Mouse (Mus musculus): Measurements from ENCODE around the gene Slc4a1. TPM values are rescaled to one million over a fixed set of nuclear protein-coding genes. Genes with fewer than 3 reads are reported as not detected.

Gene Slc4a1
- polyA plus RNA-seq, 2 experiments: 570 to 606 TPM

- H3K4me1 ChIP-seq (replicated peaks; ENCODE audit: control insufficient read depth in 2 of 2, insufficient read depth in 2 of 2, low read length in 1 of 2): peaks cover 76 to 82% of the 10 kb centered on the region in 2 experiments
- H3K27ac ChIP-seq: peak overlapping the region; percentile 100
- H3K4me3 ChIP-seq (ENCODE audit: insufficient read depth in 1 of 2, low read depth in 2 of 2, low read length in 2 of 2): peak overlapping the region in 1 of 2 experiments; percentile 46; a peak in 2 of 4 replicates
- WGBS (ENCODE audit: insufficient replicate concordance): 72% methylated on average over 12 of the region's 12 CpGs
- no peaks in the 10 kb centered on the region for H3K36me3 ChIP-seq (replicated peaks; ENCODE audit: control insufficient read depth, insufficient read depth, low read depth)
- peak overlapping the region; percentile 99 for H3K9ac ChIP-seq (replicated peaks)
- no peak for ATAC-seq (ENCODE audit: insufficient read depth)
- no peak for DNase-seq (ENCODE audit: low read depth in 3 of 3, low spot score in 3 of 3)
- no peak for TF ChIP-seq EP300 (IDR thresholded peaks at IDR 0.05; ENCODE audit: low read depth)
- TF ChIP-seq CTCF (IDR thresholded peaks at IDR 0.05; ENCODE audit: low read depth): no peak
- no peaks in the 10 kb centered on the region; the same call in 1 of the 2 replicates for H3K27me3 ChIP-seq (ENCODE audit: control insufficient read depth, insufficient read depth, low read length)
- H3K9me3 ChIP-seq (ENCODE audit: control insufficient read depth, low read length): no peaks in the 10 kb centered on the region
- H3K4me2 ChIP-seq (ENCODE audit: low read depth): peak overlapping the region; percentile 96
Measured at GRCm38 (mm10) chr11:102371926-102372685, 6.1 kb upstream of the Slc4a1 start.

GRCm38 (mm10) chr11:102370285-102370684, 4.3 kb upstream of the Slc4a1 start:
- no peaks in the 10 kb centered on the region; the same call in 1 of the 2 replicates for H3K27me3 ChIP-seq (ENCODE audit: control insufficient read depth, insufficient read depth, low read length)
- no peak for ATAC-seq (ENCODE audit: insufficient read depth)
- no peak overlapping the region for H3K4me2 ChIP-seq (ENCODE audit: low read depth)
- H3K9ac ChIP-seq (replicated peaks): peak overlapping the region; percentile 66
- peak overlapping the region; percentile 88 for H3K27ac ChIP-seq
- H3K4me1 ChIP-seq (replicated peaks; ENCODE audit: control insufficient read depth in 2 of 2, insufficient read depth in 2 of 2, low read length in 1 of 2): peaks cover 81 to 84% of the 10 kb centered on the region in 2 experiments
- WGBS (ENCODE audit: insufficient replicate concordance): 52% methylated on average over 7 of the region's 7 CpGs
- H3K36me3 ChIP-seq (replicated peaks; ENCODE audit: control insufficient read depth, insufficient read depth, low read depth): no peaks in the 10 kb centered on the region
- DNase-seq (ENCODE audit: low read depth in 3 of 3, low spot score in 3 of 3): no peak
- no peaks in the 10 kb centered on the region for H3K9me3 ChIP-seq (ENCODE audit: control insufficient read depth, low read length)
- no peak overlapping the region for H3K4me3 ChIP-seq (ENCODE audit: insufficient read depth in 1 of 2, low read depth in 2 of 2, low read length in 2 of 2)
- TF ChIP-seq EP300 (IDR thresholded peaks at IDR 0.05; ENCODE audit: low read depth) (no peak), CTCF (IDR thresholded peaks at IDR 0.05; ENCODE audit: low read depth) (no peak)

GRCm38 (mm10) chr11:102369263-102369662, 3.3 kb upstream of the Slc4a1 start:
- H3K4me2 ChIP-seq (ENCODE audit: low read depth): peak overlapping the region; percentile 34
- H3K27ac ChIP-seq: peak overlapping the region; percentile 88

GRCm38 (mm10) chr11:102368347-102368746, 2.3 kb upstream of the Slc4a1 start:
- H3K27ac ChIP-seq: peak overlapping the region; percentile 88
- WGBS (ENCODE audit: insufficient replicate concordance): 26% methylated on average over 5 of the region's 5 CpGs
- DNase-seq (ENCODE audit: low read depth in 3 of 3, low spot score in 3 of 3): no peak
- ATAC-seq (ENCODE audit: insufficient read depth): no peak
- TF ChIP-seq EP300 (IDR thresholded peaks at IDR 0.05; ENCODE audit: low read depth) (peak; percentile 63), CTCF (IDR thresholded peaks at IDR 0.05; ENCODE audit: low read depth) (no peak)
- no peak overlapping the region for H3K4me3 ChIP-seq (ENCODE audit: insufficient read depth in 1 of 2, low read depth in 2 of 2, low read length in 2 of 2)
- peak overlapping the region; percentile 66 for H3K9ac ChIP-seq (replicated peaks)
- H3K27me3 ChIP-seq (ENCODE audit: control insufficient read depth, insufficient read depth, low read length): no peaks in the 10 kb centered on the region
- peaks cover 7% of the 10 kb centered on the region for H3K36me3 ChIP-seq (replicated peaks; ENCODE audit: control insufficient read depth, insufficient read depth, low read depth)
- no peaks in the 10 kb centered on the region for H3K9me3 ChIP-seq (ENCODE audit: control insufficient read depth, low read length)
- peak overlapping the region; percentile 34 for H3K4me2 ChIP-seq (ENCODE audit: low read depth)
- peaks cover 67 to 68% of the 10 kb centered on the region in 2 experiments for H3K4me1 ChIP-seq (replicated peaks; ENCODE audit: control insufficient read depth in 2 of 2, insufficient read depth in 2 of 2, low read length in 1 of 2)

More at GRCm38 (mm10) chr11:102369263-102369662, 3.3 kb upstream of the Slc4a1 start:
- 69% methylated on average over 4 of the region's 4 CpGs for WGBS (ENCODE audit: insufficient replicate concordance)
- Histone ChIP-seq H3K9me3 (ENCODE audit: control insufficient read depth, low read length) (no peaks in the 10 kb centered on the region), H3K4me1 (replicated peaks; ENCODE audit: control insufficient read depth in 2 of 2, insufficient read depth in 2 of 2, low read length in 1 of 2) (peaks cover 76 to 77% of the 10 kb centered on the region in 2 experiments), H3K36me3 (replicated peaks; ENCODE audit: control insufficient read depth, insufficient read depth, low read depth) (peaks cover 2% of the 10 kb centered on the region), H3K4me3 (ENCODE audit: insufficient read depth in 1 of 2, low read depth in 2 of 2, low read length in 2 of 2) (no peak overlapping the region), H3K9ac (replicated peaks) (peak overlapping the region; percentile 66), H3K27me3 (ENCODE audit: control insufficient read depth, insufficient read depth, low read length) (no peaks in the 10 kb centered on the region; the same call in 1 of the 2 replicates)
- no peak for DNase-seq (ENCODE audit: low read depth in 3 of 3, low spot score in 3 of 3)
- no peak for ATAC-seq (ENCODE audit: insufficient read depth)
- TF ChIP-seq CTCF (IDR thresholded peaks at IDR 0.05; ENCODE audit: low read depth) (no peak), EP300 (IDR thresholded peaks at IDR 0.05; ENCODE audit: low read depth) (no peak)

- Histone ChIP-seq H3K36me3 (replicated peaks; ENCODE audit: control insufficient read depth, insufficient read depth, low read depth) (peaks cover 13% of the 10 kb centered on the region), H3K4me2 (ENCODE audit: low read depth) (peak overlapping the region; percentile 34), H3K4me1 (replicated peaks; ENCODE audit: control insufficient read depth in 2 of 2, insufficient read depth in 2 of 2, low read length in 1 of 2) (peaks cover 63 to 65% of the 10 kb centered on the region in 2 experiments), H3K27ac (peak overlapping the region; percentile 88), H3K9ac (replicated peaks) (peak overlapping the region; percentile 66), H3K27me3 (ENCODE audit: control insufficient read depth, insufficient read depth, low read length) (no peaks in the 10 kb centered on the region), H3K9me3 (ENCODE audit: control insufficient read depth, low read length) (no peaks in the 10 kb centered on the region), H3K4me3 (ENCODE audit: insufficient read depth in 1 of 2, low read depth in 2 of 2, low read length in 2 of 2) (no peak overlapping the region)
- TF ChIP-seq EP300 (IDR thresholded peaks at IDR 0.05; ENCODE audit: low read depth) (no peak), CTCF (IDR thresholded peaks at IDR 0.05; ENCODE audit: low read depth) (no peak)
- 60% methylated on average over 9 of the region's 9 CpGs for WGBS (ENCODE audit: insufficient replicate concordance)
- ATAC-seq (ENCODE audit: insufficient read depth) (no peak), DNase-seq (ENCODE audit: low read depth in 3 of 3, low spot score in 3 of 3) (no peak)
Measured at GRCm38 (mm10) chr11:102367504-102368280, 1.7 kb upstream of the Slc4a1 start.
